Comparison of ENCODE assay signal across 8 mouse cellular contexts in the genomic region with DNA sequence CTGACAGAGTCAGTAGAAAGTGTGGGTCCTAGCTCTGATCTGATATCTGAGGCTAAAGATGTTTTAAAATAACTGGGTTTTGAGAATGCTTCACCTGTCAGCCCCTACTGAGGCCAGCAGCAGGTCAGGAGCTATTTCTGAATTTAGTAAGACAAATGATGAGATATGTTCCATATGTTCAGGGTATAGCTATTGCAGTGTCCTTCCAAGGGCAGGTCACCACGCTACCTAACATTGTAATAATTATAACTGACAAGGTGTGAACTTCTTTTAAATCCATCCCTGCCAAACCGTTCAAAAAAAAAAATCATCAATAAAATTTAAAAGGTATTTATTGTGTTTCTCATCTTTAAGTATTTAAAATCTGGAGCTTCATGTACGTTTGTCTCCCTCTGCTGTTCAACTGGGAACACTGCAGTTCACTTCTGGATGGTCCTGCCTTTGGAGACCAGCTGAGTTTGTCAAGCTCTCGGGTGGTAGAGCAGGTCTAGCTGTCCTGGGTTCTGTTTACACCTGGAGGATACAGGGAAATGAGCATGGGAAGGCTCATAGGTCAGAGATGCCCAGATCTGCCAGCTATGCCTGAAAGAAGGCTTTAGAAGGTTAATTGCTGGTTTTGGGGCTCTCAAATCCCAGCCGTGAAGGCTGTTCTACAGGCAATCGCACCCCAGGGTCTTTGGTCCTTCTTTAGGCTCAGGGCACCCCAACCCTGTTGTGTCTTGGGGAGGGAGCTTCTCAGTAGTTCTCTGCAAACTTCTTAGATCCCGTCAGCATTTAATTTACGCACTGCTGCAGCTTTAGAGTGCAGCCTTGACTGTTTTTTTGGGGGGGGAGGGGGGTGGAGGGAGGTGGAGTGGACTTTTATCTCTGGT. TPM values are rescaled to one million over a fixed set of nuclear protein-coding genes. Genes with fewer than 3 reads are reported as not detected.
DNase-seq lines count a peak whose midpoint lies in the region; ATAC-seq lines count a peak whose summit lies in the region.

No protein-coding gene starts in this region.

- intact Hi-C loops in gastrocnemius, postnatal 36 days (cut with DNase I) = loop anchor here (1.0 kb wide), 1 partner anchor 99 kb away; no protein-coding TSS in a partner anchor
- intact Hi-C loops in heart, postnatal 14 days (cut with DNase I) = loop anchor here (1.0 kb wide), 1 partner anchor 99 kb away; no protein-coding TSS in a partner anchor

- ATAC-seq in megakaryocyte progenitor cell, adult 5-6 weeks (replicated peaks; ENCODE audit: poor library complexity) = peak; percentile 99

- DNase-seq in gastrocnemius, adult 18-20 months (ENCODE audit: low spot score) = peak; percentile 44
- DNase-seq in gastrocnemius, postnatal 36 days = no peak
- peak; percentile 21 to 27 for DNase-seq in adrenal gland, adult 18-20 months (ENCODE audit: low spot score in 2 of 2)
- peak; percentile 83 for DNase-seq in embryo, embryonic 10.5 days (ENCODE audit: low spot score)
- peak; percentile 24 to 49 for DNase-seq in heart, postnatal 14 days
- peak; percentile 44 to 76 for DNase-seq in layer of hippocampus, adult 8-10 months (ENCODE audit: low spot score in 2 of 2)
- DNase-seq in right cerebral cortex, postnatal 25 days = peak; percentile 47

RNA-seq across cellular contexts. Expression of a gene that starts 47.7 kb away (rescaled TPM):
- 10 to 100 TPM; 79.2 to 79.3 TPM for total RNA-seq in gastrocnemius, adult 18-20 months (2021)
- 10 to 100 TPM; 47.5 to 55.1 TPM for total RNA-seq in gastrocnemius, postnatal 36 days (2021)
- total RNA-seq in adrenal gland, adult 18-20 months (2021) = 10 to 100 TPM; 38.1 to 58.5 TPM
- total RNA-seq in heart, postnatal 14 days (2021) = 10 to 100 TPM; 50.3 to 54.0 TPM
- 10 to 100 TPM; 22.2 to 23.9 (median 22.6) TPM for total RNA-seq in layer of hippocampus, adult 8-10 months (2022)
- total RNA-seq in megakaryocyte progenitor cell, adult 5-6 weeks (2015) = 100 and 106 TPM in 2 replicates
- total RNA-seq in megakaryocyte progenitor cell, adult 5-6 weeks (2017) = 42.8 and 48.9 TPM in 2 replicates

RNA-seq across cellular contexts. Expression of a gene that starts 57.2 kb away (rescaled TPM):
- total RNA-seq in gastrocnemius, adult 18-20 months (2021) = not detected
- not detected for total RNA-seq in gastrocnemius, postnatal 36 days (2021)
- 1 to 10 TPM; 1.1 to 1.4 TPM for total RNA-seq in adrenal gland, adult 18-20 months (2021)
- total RNA-seq in heart, postnatal 14 days (2021) = 1 to 10 TPM; 1.9 to 2.9 TPM
- 10 to 100 TPM; 38.4 to 81.4 (median 63.9) TPM for total RNA-seq in layer of hippocampus, adult 8-10 months (2022)
- not detected in 2 replicates for total RNA-seq in megakaryocyte progenitor cell, adult 5-6 weeks (2015)
- not detected in 2 replicates for total RNA-seq in megakaryocyte progenitor cell, adult 5-6 weeks (2017)

Comparison
In these comparisons a context has a peak if more than half of its experiments do, and no peak if none do; other contexts are left out.
1. DNase-seq: peak in gastrocnemius, adult 18-20 months (single experiment), adrenal gland, adult 18-20 months (2 of 2), embryo, embryonic 10.5 days (single experiment), heart, postnatal 14 days (2 of 2), layer of hippocampus, adult 8-10 months (2 of 2) and right cerebral cortex, postnatal 25 days (single experiment); none in gastrocnemius, postnatal 36 days (0 of 2).
2. RNA of a gene that starts 57.2 kb away (total RNA-seq): 38.4 to 81.4 TPM in layer of hippocampus, adult 8-10 months; 1.9 to 2.9 TPM in heart, postnatal 14 days, 1.1 to 1.4 TPM in adrenal gland, adult 18-20 months, not detected in gastrocnemius, postnatal 36 days, not detected in gastrocnemius, adult 18-20 months and not detected in megakaryocyte progenitor cell, adult 5-6 weeks; every median in the first group is over 10 times any median in the second.